Mouse (Mus musculus): Measurements from ENCODE around the gene Golga2.

- no peak for TF ChIP-seq CTCF (IDR thresholded peaks at IDR 0.05; ENCODE audit: low read depth)
- TF ChIP-seq EP300 (IDR thresholded peaks at IDR 0.05; ENCODE audit: low read depth), result no peak
Observed at GRCm38 (mm10) chr2:32238708-32239435, 48.3 kb upstream of the Golga2 start.

Data from liver, embryonic 14.5 days (tissue).